8 mouse cellular contexts compared by ENCODE assay signal in genomic region chr3:108911548-108912413, GRCm38 (mm10). TPM values are rescaled to one million over a fixed set of nuclear protein-coding genes. Genes with fewer than 3 reads are reported as not detected.
DNase-seq lines count a peak whose midpoint lies in the region; ATAC-seq and TF ChIP-seq lines count a peak whose summit lies in the region.

Prpf38b (minus strand) TSS chr3:108911727.

- WGBS in forebrain, embryonic 11.5 days = 1% methylated on average over 53 of the region's 53 CpGs
- 1% methylated on average over 53 of the region's 53 CpGs for WGBS in heart, embryonic 16.5 days
- WGBS in liver, embryonic 15.5 days (ENCODE audit: insufficient replicate concordance) = under 1% methylated on average over 53 of the region's 53 CpGs
- 1% methylated on average over 53 of the region's 53 CpGs for WGBS in neural tube, embryonic 12.5 days

- peak within 1 kb of the TSS; percentile 97 for H3K27ac ChIP-seq in CH12.LX (ENCODE audit: insufficient read depth, low read depth)
- H3K27ac ChIP-seq in forebrain, embryonic 11.5 days (ENCODE audit: low read depth, low read length) = peak within 1 kb of the TSS; percentile 96
- H3K27ac ChIP-seq in heart, embryonic 16.5 days (ENCODE audit: low read length) = peak within 1 kb of the TSS; percentile 100
- peak within 1 kb of the TSS; percentile 99 for H3K27ac ChIP-seq in liver, embryonic 15.5 days (replicated peaks)
- H3K27ac ChIP-seq in neural tube, embryonic 12.5 days = peak within 1 kb of the TSS; percentile 96

- in situ Hi-C loops in CH12.LX (cut with MboI; ENCODE audit: low pct_ligation_motif_present, low pct_unique_long_range_greater_than_20kb, low sequenced_read_pairs) = no loop called here

- H3K79me2 ChIP-seq in CH12.LX (replicated peaks; ENCODE audit: control insufficient read depth, extremely low read depth, insufficient read depth, poor library complexity, severe bottlenecking) = peaks cover 39% of the 10 kb centered on the region

- no peak for TF ChIP-seq CTCF in CH12.LX (conservative IDR thresholded peaks at IDR 0.05 in 1 of 2, IDR thresholded peaks at IDR 0.05 in 1 of 2; ENCODE audit: low read depth in 2 of 2, low read length in 2 of 2)

- DNase-seq in CH12.LX (ENCODE audit: extremely low read depth) = peak; percentile 96
- DNase-seq in c-Kit-positive CD71-positive TER-119-negative erythroid progenitor cells, embryonic 14.5 days (ENCODE audit: low read depth) = peak; percentile 92
- DNase-seq in forebrain, embryonic 11.5 days (ENCODE audit: low spot score) = peak; percentile 98
- DNase-seq in kidney, postnatal 36 days = peak; percentile 97 to 98
- DNase-seq in telencephalon, adult 2 months (ENCODE audit: low read depth, low spot score) = peak; percentile 96

- TF ChIP-seq RAD21 in CH12.LX (IDR thresholded peaks at IDR 0.05; ENCODE audit: low read depth, low read length) = no peak

- H3K4me3 ChIP-seq in CH12.LX (replicated peaks in 1 of 3; ENCODE audit: low read depth in 2 of 3, low read length in 2 of 3, poor library complexity in 1 of 3) = peak within 1 kb of the TSS; percentile 71 to 99 (median 87)
- H3K4me3 ChIP-seq in forebrain, embryonic 11.5 days (ENCODE audit: low read depth, low read length) = peak within 1 kb of the TSS; percentile 67
- H3K4me3 ChIP-seq in heart, embryonic 16.5 days (ENCODE audit: low read length) = peak within 1 kb of the TSS; percentile 91
- H3K4me3 ChIP-seq in liver, embryonic 15.5 days (replicated peaks) = peak within 1 kb of the TSS; percentile 88
- peak within 1 kb of the TSS; percentile 91 for H3K4me3 ChIP-seq in neural tube, embryonic 12.5 days

- peak; percentile 96 for TF ChIP-seq POLR2A in CH12.LX (IDR thresholded peaks at IDR 0.05; ENCODE audit: low read depth, low read length)

- ATAC-seq in forebrain, embryonic 11.5 days (replicated peaks; ENCODE audit: low FRiP score) = peak; percentile 99
- ATAC-seq in heart, embryonic 16.5 days (replicated peaks; ENCODE audit: extremely low read depth, insufficient read depth, low FRiP score) = peak; percentile 98
- ATAC-seq in liver, embryonic 15.5 days (ENCODE audit: insufficient read depth) = peak; percentile 96
- peak; percentile 100 for ATAC-seq in neural tube, embryonic 12.5 days (ENCODE audit: low FRiP score, low read depth)

- no peaks in the 10 kb centered on the region for H3K27me3 ChIP-seq in CH12.LX (replicated peaks)
- H3K27me3 ChIP-seq in forebrain, embryonic 11.5 days (ENCODE audit: control insufficient read depth, insufficient read depth, low read length) = no peaks in the 10 kb centered on the region
- no peaks in the 10 kb centered on the region for H3K27me3 ChIP-seq in heart, embryonic 16.5 days (ENCODE audit: control insufficient read depth, insufficient read depth, low read length)
- no peaks in the 10 kb centered on the region for H3K27me3 ChIP-seq in liver, embryonic 15.5 days
- no peaks in the 10 kb centered on the region for H3K27me3 ChIP-seq in neural tube, embryonic 12.5 days (replicated peaks)

- no peaks in the 10 kb centered on the region for H3K9me3 ChIP-seq in CH12.LX (replicated peaks; ENCODE audit: low read length)
- no peaks in the 10 kb centered on the region for H3K9me3 ChIP-seq in forebrain, embryonic 11.5 days (ENCODE audit: control insufficient read depth, low read length)
- no peaks in the 10 kb centered on the region for H3K9me3 ChIP-seq in heart, embryonic 16.5 days (replicated peaks; ENCODE audit: control insufficient read depth, low read length)
- H3K9me3 ChIP-seq in liver, embryonic 15.5 days (replicated peaks) = no peaks in the 10 kb centered on the region
- H3K9me3 ChIP-seq in neural tube, embryonic 12.5 days = no peaks in the 10 kb centered on the region

- peaks cover 8 to 27% of the 10 kb centered on the region in 2 experiments; a peak in 3 of 4 replicates for H3K4me1 ChIP-seq in CH12.LX (ENCODE audit: control insufficient read depth in 1 of 2, insufficient read depth in 2 of 2)
- no peaks in the 10 kb centered on the region for H3K4me1 ChIP-seq in forebrain, embryonic 11.5 days (replicated peaks; ENCODE audit: control insufficient read depth, insufficient read depth, low read length)
- H3K4me1 ChIP-seq in heart, embryonic 16.5 days (ENCODE audit: control insufficient read depth, insufficient read depth, low read length) = peaks cover 15% of the 10 kb centered on the region
- H3K4me1 ChIP-seq in liver, embryonic 15.5 days (replicated peaks) = peaks cover 30% of the 10 kb centered on the region
- peaks cover 14% of the 10 kb centered on the region for H3K4me1 ChIP-seq in neural tube, embryonic 12.5 days

- no peak for TF ChIP-seq EP300 in CH12.LX (IDR thresholded peaks at IDR 0.05; ENCODE audit: low read length)

- dilution Hi-C loops in CH12.LX (cut with MboI; ENCODE audit: extremely low pct_ligation_motif_present, extremely low pct_unique_long_range_greater_than_20kb, low sequenced_read_pairs) = no loop called here

- peak within 1 kb of the TSS; percentile 70 for H3K4me2 ChIP-seq in CH12.LX (ENCODE audit: insufficient read depth, low read depth, poor library complexity, severe bottlenecking)
- H3K4me2 ChIP-seq in forebrain, embryonic 11.5 days (ENCODE audit: low read depth, low read length, severe bottlenecking) = peak within 1 kb of the TSS; percentile 96
- peak within 1 kb of the TSS; percentile 97 for H3K4me2 ChIP-seq in heart, embryonic 16.5 days (ENCODE audit: low read depth, low read length)
- H3K4me2 ChIP-seq in liver, embryonic 15.5 days = peak within 1 kb of the TSS; percentile 89
- peak within 1 kb of the TSS; percentile 91 for H3K4me2 ChIP-seq in neural tube, embryonic 12.5 days (replicated peaks)

- peak within 1 kb of the TSS; percentile 93 for H3K9ac ChIP-seq in CH12.LX (ENCODE audit: insufficient read depth, low read depth)
- H3K9ac ChIP-seq in forebrain, embryonic 11.5 days (ENCODE audit: low read length) = peak within 1 kb of the TSS; percentile 75
- peak within 1 kb of the TSS; percentile 92 for H3K9ac ChIP-seq in heart, embryonic 16.5 days (ENCODE audit: low read length)
- peak within 1 kb of the TSS; percentile 94 for H3K9ac ChIP-seq in liver, embryonic 15.5 days
- peak within 1 kb of the TSS; percentile 92 for H3K9ac ChIP-seq in neural tube, embryonic 12.5 days

- H3K36me3 ChIP-seq in CH12.LX (replicated peaks in 1 of 2; ENCODE audit: control insufficient read depth in 1 of 2, insufficient read depth in 1 of 2, low read length in 1 of 2) = peaks cover 9 to 20% of the 10 kb centered on the region in 2 experiments
- H3K36me3 ChIP-seq in forebrain, embryonic 11.5 days (ENCODE audit: control insufficient read depth, insufficient read depth, low read length) = peaks cover 3% of the 10 kb centered on the region; the same call in 1 of the 2 replicates
- H3K36me3 ChIP-seq in heart, embryonic 16.5 days (ENCODE audit: control insufficient read depth, insufficient read depth) = 0 out of 2 replicates have a peak, but pooled peaks cover 2% of the 10 kb centered on the region
- H3K36me3 ChIP-seq in liver, embryonic 15.5 days (replicated peaks) = peaks cover 20% of the 10 kb centered on the region
- peaks cover 10% of the 10 kb centered on the region for H3K36me3 ChIP-seq in neural tube, embryonic 12.5 days

TF ChIP-seq in CH12.LX, 34 proteins besides CTCF, POLR2A, EP300 and RAD21 (continues in another document):
- TF ChIP-seq TCF12 (IDR thresholded peaks at IDR 0.05; ENCODE audit: low read depth, low read length) = peak; percentile 82
- no peak for TF ChIP-seq PAX5 (IDR thresholded peaks at IDR 0.05; ENCODE audit: low read length)
- TF ChIP-seq CHD2 (IDR thresholded peaks at IDR 0.05; ENCODE audit: low read length) = peak; percentile 49; the same call in 1 of the 2 replicates
- TF ChIP-seq CHD1 (IDR thresholded peaks at IDR 0.05; ENCODE audit: low read depth, low read length) = peak; percentile 76; the same call in 1 of the 2 replicates
- no peak; the same call in 1 of the 2 replicates for TF ChIP-seq UBTF (IDR thresholded peaks at IDR 0.05; ENCODE audit: low read depth, low read length)
- TF ChIP-seq MAX (IDR thresholded peaks at IDR 0.05; ENCODE audit: low read length) = no peak
- TF ChIP-seq GABPA (IDR thresholded peaks at IDR 0.05; ENCODE audit: insufficient replicate concordance, low read depth, low read length) = no peak; the same call in 1 of the 2 replicates
- TF ChIP-seq E2F4 (IDR thresholded peaks at IDR 0.05; ENCODE audit: insufficient replicate concordance, low read depth, low read length) = no peak
- no peak for TF ChIP-seq JUN (IDR thresholded peaks at IDR 0.05; ENCODE audit: insufficient read depth, low read depth, low read length)
- peak; percentile 62; the same call in 1 of the 2 replicates for TF ChIP-seq BHLHE40 (IDR thresholded peaks at IDR 0.05; ENCODE audit: low read depth, low read length)
- peak; percentile 89 for TF ChIP-seq NRF1 (IDR thresholded peaks at IDR 0.05; ENCODE audit: low read depth, low read length)
- TF ChIP-seq JUND (conservative IDR thresholded peaks at IDR 0.05; ENCODE audit: low read depth, low read length) = no peak
- peak; percentile 42; the same call in 1 of the 2 replicates for TF ChIP-seq MXI1 (IDR thresholded peaks at IDR 0.05; ENCODE audit: low read depth, low read length)
- TF ChIP-seq ETS1 (conservative IDR thresholded peaks at IDR 0.05; ENCODE audit: low read depth, low read length) = no peak; the same call in 1 of the 2 replicates
- TF ChIP-seq IRF4 (IDR thresholded peaks at IDR 0.05; ENCODE audit: low read depth, low read length) = peak; percentile 38; the same call in 1 of the 2 replicates
- no peak for TF ChIP-seq SMC3 (IDR thresholded peaks at IDR 0.05; ENCODE audit: low read depth, low read length)
- no peak for TF ChIP-seq ZC3H11A (IDR thresholded peaks at IDR 0.05; ENCODE audit: low read depth, low read length)
- TF ChIP-seq USF2 (conservative IDR thresholded peaks at IDR 0.05; ENCODE audit: low read depth, low read length) = no peak
- TF ChIP-seq KAT2A (IDR thresholded peaks at IDR 0.05; ENCODE audit: insufficient replicate concordance, low read length) = peak; percentile 73; the same call in 1 of the 2 replicates
- no peak for TF ChIP-seq ZNF384 (IDR thresholded peaks at IDR 0.05; ENCODE audit: low read depth, low read length)
- peak; percentile 63; the same call in 1 of the 2 replicates for TF ChIP-seq POLR2AphosphoS2 (IDR thresholded peaks at IDR 0.05; ENCODE audit: low read depth, low read length)
- TF ChIP-seq SIN3A (IDR thresholded peaks at IDR 0.05; ENCODE audit: low read length) = peak; percentile 63

RNA-seq across cellular contexts. Expression of gene Prpf38b, which starts in this region (rescaled TPM):
- total RNA-seq in CH12.LX (2012; rRNA removed) = 42.6 and 47.4 TPM in 2 replicates
- total RNA-seq in CH12.LX (2014; rRNA removed) = 42.9 and 55.9 TPM in 2 replicates
- 177 and 193 TPM in 2 replicates for polyA plus RNA-seq in CH12.LX (2012; ENCODE audit: insufficient read length, low read depth)
- polyA plus RNA-seq in forebrain, embryonic 11.5 days (2014; fragmentation: Nextera tagmentation; extraction: Ambion mirVana) = 66.0 and 71.4 TPM in 2 replicates
- polyA plus RNA-seq in heart, embryonic 16.5 days (2015; fragmentation: Nextera tagmentation; extraction: Ambion mirVana) = 49.9 and 60.6 TPM in 2 replicates
- polyA plus RNA-seq in liver, embryonic 15.5 days (2015; fragmentation: Nextera tagmentation; extraction: Ambion mirVana) = 26.3 and 26.4 TPM in 2 replicates
- 76.6 and 78.9 TPM in 2 replicates for polyA plus RNA-seq in neural tube, embryonic 12.5 days (2016; fragmentation: Nextera tagmentation; extraction: Ambion mirVana)

Comparison
In these comparisons a context has a peak if more than half of its experiments do, and no peak if none do; other contexts are left out.
1. Peak in every context shown above with its lines: DNase-seq, ATAC-seq, H3K4me3 ChIP-seq and H3K27ac ChIP-seq.